Mouse (Mus musculus): ENCODE results near the gene D17Wsu92e. TPM values are rescaled to one million over a fixed set of nuclear protein-coding genes. Genes with fewer than 3 reads are reported as not detected.

The D17Wsu92e gene
- polyA plus RNA-seq, 1 experiment from 2014 or later = 15.7 TPM

GRCm38 (mm10) chr17:27746446-27746845 is 74.0 kb downstream of the D17Wsu92e start:
- WGBS = 56% methylated on average over 4 of the region's 4 CpGs
- H3K27ac ChIP-seq (replicated peaks) = no peak overlapping the region
- H3K4me3 ChIP-seq = no peak overlapping the region
- no peak for DNase-seq (ENCODE audit: low spot score)
- no peaks in the 10 kb centered on the region for H3K27me3 ChIP-seq (replicated peaks; ENCODE audit: low read depth, poor library complexity, severe bottlenecking)
- 0 out of 2 replicates have a peak, but pooled peaks cover 17% of the 10 kb centered on the region for H3K4me1 ChIP-seq
- peaks cover 27% of the 10 kb centered on the region for H3K36me3 ChIP-seq (replicated peaks)
- no peaks in the 10 kb centered on the region for H3K9me3 ChIP-seq

- WGBS = 93% methylated on average over 6 of the region's 6 CpGs
- Histone ChIP-seq H3K27ac (replicated peaks) (no peak overlapping the region), H3K4me3 (no peak overlapping the region), H3K36me3 (replicated peaks) (peaks cover 7% of the 10 kb centered on the region; the same call in 1 of the 2 replicates), H3K4me1 (peaks cover 9% of the 10 kb centered on the region; the same call in 1 of the 2 replicates), H3K27me3 (replicated peaks; ENCODE audit: low read depth, poor library complexity, severe bottlenecking) (no peaks in the 10 kb centered on the region), H3K9me3 (no peaks in the 10 kb centered on the region)
- DNase-seq (ENCODE audit: low spot score) = no peak
These were observed 79.5 kb downstream of the D17Wsu92e start for GRCm38 (mm10) chr17:27740961-27741360.

- no peak for DNase-seq (ENCODE audit: low spot score)
- WGBS = 18% methylated on average over 12 of the region's 13 CpGs
- Histone ChIP-seq H3K27ac (replicated peaks) (no peak overlapping the region), H3K4me1 (peaks cover 15% of the 10 kb centered on the region), H3K4me3 (no peak overlapping the region), H3K27me3 (replicated peaks; ENCODE audit: low read depth, poor library complexity, severe bottlenecking) (peaks cover 11% of the 10 kb centered on the region; the same call in 1 of the 2 replicates), H3K9me3 (peaks cover 8% of the 10 kb centered on the region; the same call in 1 of the 2 replicates), H3K36me3 (replicated peaks) (no peaks in the 10 kb centered on the region)
These were observed 85.9 kb downstream of the D17Wsu92e start for GRCm38 (mm10) chr17:27734344-27735073.

- Histone ChIP-seq H3K27me3 (replicated peaks; ENCODE audit: low read depth, poor library complexity, severe bottlenecking) (peaks cover 11% of the 10 kb centered on the region; the same call in 1 of the 2 replicates), H3K27ac (replicated peaks) (no peak overlapping the region), H3K9me3 (peaks cover 8% of the 10 kb centered on the region; the same call in 1 of the 2 replicates), H3K36me3 (replicated peaks) (no peaks in the 10 kb centered on the region), H3K4me1 (peaks cover 17% of the 10 kb centered on the region), H3K4me3 (no peak overlapping the region)
- no peak for DNase-seq (ENCODE audit: low spot score)
- WGBS = 80% methylated on average over 3 of the region's 3 CpGs
These were observed 87.8 kb downstream of the D17Wsu92e start for GRCm38 (mm10) chr17:27732694-27733093.

- 86% methylated on average over 5 of the region's 5 CpGs for WGBS
- Histone ChIP-seq H3K27me3 (replicated peaks; ENCODE audit: low read depth, poor library complexity, severe bottlenecking) (peaks cover 11% of the 10 kb centered on the region; the same call in 1 of the 2 replicates), H3K36me3 (replicated peaks) (no peaks in the 10 kb centered on the region), H3K4me1 (peaks cover 17% of the 10 kb centered on the region), H3K27ac (replicated peaks) (no peak overlapping the region), H3K4me3 (no peak overlapping the region), H3K9me3 (peaks cover 8% of the 10 kb centered on the region; the same call in 1 of the 2 replicates)
- no peak for DNase-seq (ENCODE audit: low spot score)
These were observed 88.3 kb downstream of the D17Wsu92e start for GRCm38 (mm10) chr17:27732152-27732551.

GRCm38 (mm10) chr17:27728770-27729169 is 91.7 kb downstream of the D17Wsu92e start, which contains the start of gene Spdef:
Spdef (minus strand) TSS chr17:27728955.
- WGBS = 79% methylated on average over 10 of the region's 10 CpGs
- H3K4me3 ChIP-seq = no peak within 1 kb of the TSS
- H3K27me3 ChIP-seq (replicated peaks; ENCODE audit: low read depth, poor library complexity, severe bottlenecking) = peaks cover 6% of the 10 kb centered on the region
- H3K9me3 ChIP-seq = peaks cover 8% of the 10 kb centered on the region; the same call in 1 of the 2 replicates
- no peak for DNase-seq (ENCODE audit: low spot score)
- 0 out of 2 replicates have a peak within 1 kb of the TSS, but pooled peaks have one; percentile 12 for H3K27ac ChIP-seq (replicated peaks)
- H3K4me1 ChIP-seq = peaks cover 37% of the 10 kb centered on the region
- H3K36me3 ChIP-seq (replicated peaks) = no peaks in the 10 kb centered on the region

- no peaks in the 10 kb centered on the region; the same call in 1 of the 2 replicates for H3K27me3 ChIP-seq (replicated peaks; ENCODE audit: low read depth, poor library complexity, severe bottlenecking)
- H3K4me3 ChIP-seq = 0 out of 2 replicates have a peak overlapping the region, but pooled peaks have one; percentile 18
- DNase-seq (ENCODE audit: low spot score) = no peak
- WGBS = 33% methylated on average over 7 of the region's 7 CpGs
- peak overlapping the region; percentile 31 for H3K27ac ChIP-seq (replicated peaks)
- H3K9me3 ChIP-seq = peaks cover 8% of the 10 kb centered on the region; the same call in 1 of the 2 replicates
- no peaks in the 10 kb centered on the region for H3K36me3 ChIP-seq (replicated peaks)
- peaks cover 35% of the 10 kb centered on the region for H3K4me1 ChIP-seq
These were observed 93.9 kb downstream of the D17Wsu92e start for GRCm38 (mm10) chr17:27726527-27726926.

GRCm38 (mm10) chr17:27725412-27725811 is 95.0 kb downstream of the D17Wsu92e start:
- peaks cover 5% of the 10 kb centered on the region for H3K27me3 ChIP-seq (replicated peaks; ENCODE audit: low read depth, poor library complexity, severe bottlenecking)
- H3K9me3 ChIP-seq = peaks cover 7% of the 10 kb centered on the region; the same call in 1 of the 2 replicates
- WGBS = 8% methylated on average over 10 of the region's 10 CpGs
- DNase-seq (ENCODE audit: low spot score) = peak; percentile 38
- H3K36me3 ChIP-seq (replicated peaks) = no peaks in the 10 kb centered on the region
- H3K4me3 ChIP-seq = peak overlapping the region; percentile 16
- H3K27ac ChIP-seq (replicated peaks) = peak overlapping the region; percentile 31
- H3K4me1 ChIP-seq = peaks cover 36% of the 10 kb centered on the region

GRCm38 (mm10) chr17:27725011-27725410 is 95.4 kb downstream of the D17Wsu92e start:
- 31% methylated on average over 10 of the region's 10 CpGs for WGBS
- peaks cover 9% of the 10 kb centered on the region for H3K27me3 ChIP-seq (replicated peaks; ENCODE audit: low read depth, poor library complexity, severe bottlenecking)
- no peaks in the 10 kb centered on the region for H3K36me3 ChIP-seq (replicated peaks)
- DNase-seq (ENCODE audit: low spot score) = no peak
- H3K27ac ChIP-seq (replicated peaks) = peak overlapping the region; percentile 31
- peaks cover 40% of the 10 kb centered on the region for H3K4me1 ChIP-seq
- H3K4me3 ChIP-seq = peak overlapping the region; percentile 16
- H3K9me3 ChIP-seq = peaks cover 3% of the 10 kb centered on the region; the same call in 1 of the 2 replicates

GRCm38 (mm10) chr17:27724327-27724726 is 96.1 kb downstream of the D17Wsu92e start:
- Histone ChIP-seq H3K4me3 (no peak overlapping the region), H3K27me3 (replicated peaks; ENCODE audit: low read depth, poor library complexity, severe bottlenecking) (peaks cover 16% of the 10 kb centered on the region), H3K4me1 (peaks cover 44% of the 10 kb centered on the region), H3K36me3 (replicated peaks) (no peaks in the 10 kb centered on the region), H3K9me3 (no peaks in the 10 kb centered on the region), H3K27ac (replicated peaks) (no peak overlapping the region)
- DNase-seq (ENCODE audit: low spot score) = no peak
- WGBS = 21% methylated on average over 3 of the region's 3 CpGs

- no peak for DNase-seq (ENCODE audit: low spot score)
- Histone ChIP-seq H3K27me3 (replicated peaks; ENCODE audit: low read depth, poor library complexity, severe bottlenecking) (peaks cover 47% of the 10 kb centered on the region), H3K9me3 (no peaks in the 10 kb centered on the region), H3K27ac (replicated peaks) (no peak overlapping the region), H3K4me3 (no peak overlapping the region), H3K4me1 (peaks cover 54% of the 10 kb centered on the region), H3K36me3 (replicated peaks) (no peaks in the 10 kb centered on the region)
- 84% methylated on average over 9 of the region's 9 CpGs for WGBS
These were observed 99.3 kb downstream of the D17Wsu92e start for GRCm38 (mm10) chr17:27721125-27721664.

GRCm38 (mm10) chr17:27720326-27720725 is 100.1 kb downstream of the D17Wsu92e start:
- DNase-seq (ENCODE audit: low spot score) = no peak
- no peaks in the 10 kb centered on the region for H3K9me3 ChIP-seq
- H3K36me3 ChIP-seq (replicated peaks) = no peaks in the 10 kb centered on the region
- 54% methylated on average over 9 of the region's 9 CpGs for WGBS
- H3K4me3 ChIP-seq = no peak overlapping the region
- H3K27me3 ChIP-seq (replicated peaks; ENCODE audit: low read depth, poor library complexity, severe bottlenecking) = peaks cover 48% of the 10 kb centered on the region
- H3K27ac ChIP-seq (replicated peaks) = peak overlapping the region; percentile 31; the same call in 1 of the 2 replicates
- peaks cover 45% of the 10 kb centered on the region for H3K4me1 ChIP-seq

Measured in embryonic facial prominence, embryonic 10.5 days (tissue).